Mouse (Mus musculus): ENCODE measurements around the gene Idh1. TPM values are rescaled to one million over a fixed set of nuclear protein-coding genes. Genes with fewer than 3 reads are reported as not detected.
A peak's percentile ranks its signal among the peaks of the same experiment; 100 is the strongest.

Gene Idh1
- polyA plus RNA-seq, 1 experiment from 2014 or later: 329 TPM

DNA sequence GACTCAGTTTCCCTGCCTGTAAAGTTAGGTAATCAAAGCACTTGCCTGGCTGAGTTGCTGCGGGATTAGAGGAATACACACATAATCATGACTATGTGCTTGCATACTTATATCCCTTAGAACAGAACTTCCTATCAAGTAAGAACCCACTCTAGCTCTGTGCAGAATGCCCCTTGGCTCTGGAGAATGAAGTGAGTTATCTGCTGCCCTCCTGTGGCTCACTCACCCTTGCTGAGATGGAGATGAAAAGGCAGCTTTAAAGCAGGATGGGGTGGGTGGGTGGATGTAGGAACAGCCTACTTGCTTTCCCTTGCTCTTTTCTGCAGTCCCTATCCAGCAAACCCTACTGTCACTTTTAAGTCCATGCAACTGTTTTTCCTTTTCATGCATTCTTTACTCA, 24.1 kb downstream of the Idh1 start:
- H3K9ac ChIP-seq (replicated peaks; ENCODE audit: low read length): no peak overlapping the region
- WGBS: 91% methylated on average over 1 of the region's 1 CpGs
- H3K27me3 ChIP-seq (ENCODE audit: insufficient read depth, low read length): no peaks in the 10 kb centered on the region
- no peak overlapping the region for H3K27ac ChIP-seq (ENCODE audit: low read length)
- H3K4me3 ChIP-seq (ENCODE audit: low read length): no peak overlapping the region
- H3K9me3 ChIP-seq (ENCODE audit: low read length): no peaks in the 10 kb centered on the region
- H3K4me1 ChIP-seq (ENCODE audit: insufficient read depth, low read length): no peaks in the 10 kb centered on the region
- no peak for ATAC-seq (ENCODE audit: low FRiP score, low TSS enrichment)
- peaks cover 69% of the 10 kb centered on the region for H3K36me3 ChIP-seq (ENCODE audit: insufficient read depth, low read length)
- H3K4me2 ChIP-seq (replicated peaks; ENCODE audit: low read depth, low read length): no peak overlapping the region

DNA sequence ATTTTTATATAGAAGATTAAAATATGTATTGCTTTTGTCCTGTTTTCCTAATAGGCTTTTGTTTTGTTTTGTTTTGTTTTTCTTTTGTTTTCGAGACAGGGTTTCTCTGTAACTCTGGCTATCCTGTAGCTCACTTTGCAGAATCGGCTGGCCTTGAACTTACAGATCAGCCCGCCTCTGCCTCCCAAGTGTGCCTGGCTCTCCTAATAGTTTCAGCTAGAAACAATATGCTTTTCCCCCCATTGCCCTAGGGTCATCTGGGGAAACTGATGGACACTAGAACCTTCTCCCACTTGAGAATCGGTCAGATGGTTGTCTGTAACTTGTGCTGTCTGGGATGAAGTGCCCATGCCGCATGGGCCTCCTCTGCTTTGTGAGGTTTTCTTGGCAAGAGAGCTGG, 30.2 kb downstream of the Idh1 start:
- ATAC-seq (ENCODE audit: low FRiP score, low TSS enrichment): no peak
- Histone ChIP-seq H3K4me2 (replicated peaks; ENCODE audit: low read depth, low read length) (no peak overlapping the region), H3K9ac (replicated peaks; ENCODE audit: low read length) (no peak overlapping the region), H3K9me3 (ENCODE audit: low read length) (no peaks in the 10 kb centered on the region), H3K27ac (ENCODE audit: low read length) (no peak overlapping the region), H3K27me3 (ENCODE audit: insufficient read depth, low read length) (no peaks in the 10 kb centered on the region), H3K4me3 (ENCODE audit: low read length) (no peak overlapping the region), H3K4me1 (ENCODE audit: insufficient read depth, low read length) (no peaks in the 10 kb centered on the region), H3K36me3 (ENCODE audit: insufficient read depth, low read length) (peaks cover 26% of the 10 kb centered on the region)
- 95% methylated on average over 5 of the region's 5 CpGs for WGBS

GRCm38 (mm10) chr1:65154814-65155213, 31.5 kb downstream of the Idh1 start:
- no peaks in the 10 kb centered on the region for H3K27me3 ChIP-seq (ENCODE audit: insufficient read depth, low read length)
- no peak overlapping the region for H3K4me2 ChIP-seq (replicated peaks; ENCODE audit: low read depth, low read length)
- H3K27ac ChIP-seq (ENCODE audit: low read length): peak overlapping the region; percentile 79
- no peak overlapping the region for H3K9ac ChIP-seq (replicated peaks; ENCODE audit: low read length)
- peak; percentile 93 for ATAC-seq (ENCODE audit: low FRiP score, low TSS enrichment)
- H3K36me3 ChIP-seq (ENCODE audit: insufficient read depth, low read length): peaks cover 15% of the 10 kb centered on the region
- no peak overlapping the region for H3K4me3 ChIP-seq (ENCODE audit: low read length)
- no peaks in the 10 kb centered on the region for H3K9me3 ChIP-seq (ENCODE audit: low read length)
- no peaks in the 10 kb centered on the region for H3K4me1 ChIP-seq (ENCODE audit: insufficient read depth, low read length)

DNA sequence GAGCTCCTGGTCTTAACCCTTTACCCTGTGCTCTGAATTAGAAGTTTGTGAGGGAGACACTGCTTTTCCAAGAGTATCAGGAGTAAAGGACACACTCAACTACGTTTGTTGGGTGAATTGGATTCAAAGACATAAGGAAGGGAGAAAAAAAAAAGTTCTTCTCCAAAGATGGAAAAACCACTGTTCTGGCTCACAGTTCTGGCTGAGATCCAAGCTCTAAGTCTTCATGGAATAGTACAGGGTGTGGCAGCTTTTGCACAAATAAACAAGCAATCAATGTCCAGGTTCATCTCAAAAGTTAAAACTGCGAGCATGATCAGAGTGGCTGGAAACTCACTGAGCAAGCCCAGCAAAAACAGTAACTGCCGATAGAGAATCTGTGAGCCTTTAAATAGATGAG, 38.3 kb downstream of the Idh1 start:
- no peak for ATAC-seq (ENCODE audit: low FRiP score, low TSS enrichment)
- Histone ChIP-seq H3K27ac (ENCODE audit: low read length) (no peak overlapping the region), H3K27me3 (ENCODE audit: insufficient read depth, low read length) (no peaks in the 10 kb centered on the region), H3K4me3 (ENCODE audit: low read length) (no peak overlapping the region), H3K4me1 (ENCODE audit: insufficient read depth, low read length) (no peaks in the 10 kb centered on the region), H3K9me3 (ENCODE audit: low read length) (no peaks in the 10 kb centered on the region), H3K4me2 (replicated peaks; ENCODE audit: low read depth, low read length) (no peak overlapping the region), H3K9ac (replicated peaks; ENCODE audit: low read length) (no peak overlapping the region), H3K36me3 (ENCODE audit: insufficient read depth, low read length) (no peaks in the 10 kb centered on the region)
- WGBS: 67% methylated on average over 3 of the region's 3 CpGs

DNA sequence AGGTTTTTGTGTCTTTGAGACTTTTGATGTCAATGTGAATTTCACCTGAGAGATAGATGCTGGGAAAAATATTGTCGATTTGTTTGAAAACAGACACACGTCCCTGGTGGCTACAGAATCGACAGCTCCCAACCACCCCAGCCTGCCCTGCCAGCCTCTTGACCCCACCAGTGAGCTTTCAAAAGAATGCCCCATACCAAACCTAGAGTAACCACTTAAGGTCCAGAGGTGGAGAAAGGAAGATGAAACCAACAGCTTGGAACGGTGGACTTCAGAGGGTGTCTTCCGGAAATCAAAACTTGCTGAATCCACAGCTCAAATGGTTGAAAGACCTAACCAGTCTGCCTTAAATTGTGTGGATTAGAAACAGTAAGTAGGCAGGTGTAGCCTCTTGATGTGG, 39.0 kb downstream of the Idh1 start:
- H3K4me1 ChIP-seq (ENCODE audit: insufficient read depth, low read length): no peaks in the 10 kb centered on the region
- H3K4me3 ChIP-seq (ENCODE audit: low read length): no peak overlapping the region
- H3K9me3 ChIP-seq (ENCODE audit: low read length): peaks cover under 1% of the 10 kb centered on the region
- no peaks in the 10 kb centered on the region for H3K36me3 ChIP-seq (ENCODE audit: insufficient read depth, low read length)
- no peak overlapping the region for H3K9ac ChIP-seq (replicated peaks; ENCODE audit: low read length)
- no peak for ATAC-seq (ENCODE audit: low FRiP score, low TSS enrichment)
- no peak overlapping the region for H3K27ac ChIP-seq (ENCODE audit: low read length)
- no peak overlapping the region for H3K4me2 ChIP-seq (replicated peaks; ENCODE audit: low read depth, low read length)
- 91% methylated on average over 5 of the region's 5 CpGs for WGBS
- no peaks in the 10 kb centered on the region for H3K27me3 ChIP-seq (ENCODE audit: insufficient read depth, low read length)

DNA sequence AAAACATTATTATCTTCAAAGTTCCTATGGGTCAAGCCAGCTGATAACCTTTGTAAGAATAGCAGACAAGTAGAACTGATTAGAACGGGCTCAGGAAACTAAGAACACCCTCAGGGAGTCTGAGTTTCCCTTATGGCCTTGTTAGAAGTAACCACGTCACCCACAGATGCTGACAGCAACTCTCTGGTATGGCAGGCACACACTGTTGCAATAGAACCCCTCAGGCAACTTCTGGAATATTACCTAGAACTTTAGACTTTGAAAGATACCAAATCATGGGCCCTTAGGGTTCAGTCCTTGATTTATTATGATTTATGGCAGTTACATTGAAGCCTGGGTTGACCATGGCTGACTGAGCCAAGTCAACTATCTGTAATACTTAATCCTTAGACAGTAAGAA, 39.7 kb downstream of the Idh1 start:
- no peak overlapping the region for H3K4me2 ChIP-seq (replicated peaks; ENCODE audit: low read depth, low read length)
- 57% methylated on average over 2 of the region's 2 CpGs for WGBS
- H3K4me3 ChIP-seq (ENCODE audit: low read length): no peak overlapping the region
- no peak overlapping the region for H3K27ac ChIP-seq (ENCODE audit: low read length)
- H3K4me1 ChIP-seq (ENCODE audit: insufficient read depth, low read length): no peaks in the 10 kb centered on the region
- peaks cover 5% of the 10 kb centered on the region for H3K9me3 ChIP-seq (ENCODE audit: low read length)
- H3K27me3 ChIP-seq (ENCODE audit: insufficient read depth, low read length): no peaks in the 10 kb centered on the region
- no peak overlapping the region for H3K9ac ChIP-seq (replicated peaks; ENCODE audit: low read length)
- ATAC-seq (ENCODE audit: low FRiP score, low TSS enrichment): no peak
- no peaks in the 10 kb centered on the region for H3K36me3 ChIP-seq (ENCODE audit: insufficient read depth, low read length)

DNA sequence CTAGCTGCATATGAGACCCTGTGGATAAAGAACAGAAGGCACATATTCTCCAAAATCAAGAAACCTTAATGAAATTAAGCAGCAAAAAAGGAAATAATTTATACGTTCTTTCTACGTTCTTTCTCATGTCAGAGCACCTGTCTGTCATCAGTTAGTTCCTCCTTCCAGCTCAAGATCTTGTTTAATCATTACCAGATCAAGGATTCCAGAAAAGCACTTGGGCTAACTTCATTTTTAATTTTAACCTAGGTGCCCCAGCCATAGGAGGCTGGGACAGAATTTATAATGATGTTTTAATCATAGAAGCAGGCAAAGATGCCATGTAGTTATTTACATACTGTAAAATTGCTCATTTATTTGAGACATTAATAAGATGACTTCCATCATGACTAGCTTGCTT, 41.5 kb downstream of the Idh1 start:
- Histone ChIP-seq H3K27ac (ENCODE audit: low read length) (no peak overlapping the region), H3K9ac (replicated peaks; ENCODE audit: low read length) (no peak overlapping the region), H3K4me1 (ENCODE audit: insufficient read depth, low read length) (no peaks in the 10 kb centered on the region), H3K36me3 (ENCODE audit: insufficient read depth, low read length) (no peaks in the 10 kb centered on the region), H3K9me3 (ENCODE audit: low read length) (peaks cover 5% of the 10 kb centered on the region), H3K4me2 (replicated peaks; ENCODE audit: low read depth, low read length) (no peak overlapping the region), H3K4me3 (ENCODE audit: low read length) (no peak overlapping the region), H3K27me3 (ENCODE audit: insufficient read depth, low read length) (no peaks in the 10 kb centered on the region)
- no peak for ATAC-seq (ENCODE audit: low FRiP score, low TSS enrichment)
- 67% methylated on average over 2 of the region's 2 CpGs for WGBS

DNA sequence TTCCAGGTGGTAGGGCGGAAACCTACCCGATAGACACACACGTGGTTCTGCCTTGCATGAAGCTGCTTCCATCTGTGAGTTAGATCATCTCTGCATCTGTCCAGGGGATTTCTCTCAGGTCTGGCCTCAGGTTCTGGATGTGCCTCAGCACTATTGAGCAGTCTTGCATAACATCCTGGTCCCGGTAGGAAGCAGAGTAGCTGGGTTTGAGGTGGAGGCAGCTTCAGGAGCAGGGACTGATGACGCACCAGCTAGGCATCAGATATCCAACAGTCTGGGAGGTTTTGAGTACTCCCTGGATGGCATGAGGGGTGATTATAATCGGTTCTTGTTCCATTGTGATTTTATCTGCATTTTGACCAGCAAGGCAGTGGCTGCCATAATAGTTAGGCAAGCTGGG, 48.7 kb downstream of the Idh1 start:
- no peak for ATAC-seq (ENCODE audit: low FRiP score, low TSS enrichment)
- no peak overlapping the region for H3K9ac ChIP-seq (replicated peaks; ENCODE audit: low read length)
- H3K36me3 ChIP-seq (ENCODE audit: insufficient read depth, low read length): no peaks in the 10 kb centered on the region
- no peak overlapping the region for H3K4me3 ChIP-seq (ENCODE audit: low read length)
- H3K27ac ChIP-seq (ENCODE audit: low read length): no peak overlapping the region
- H3K9me3 ChIP-seq (ENCODE audit: low read length): peaks cover 5% of the 10 kb centered on the region
- WGBS: 65% methylated on average over 6 of the region's 6 CpGs
- H3K4me2 ChIP-seq (replicated peaks; ENCODE audit: low read depth, low read length): no peak overlapping the region
- H3K27me3 ChIP-seq (ENCODE audit: insufficient read depth, low read length): no peaks in the 10 kb centered on the region
- no peaks in the 10 kb centered on the region for H3K4me1 ChIP-seq (ENCODE audit: insufficient read depth, low read length)

GRCm38 (mm10) chr1:65132833-65133232, 53.5 kb downstream of the Idh1 start:
- Histone ChIP-seq H3K27me3 (ENCODE audit: insufficient read depth, low read length) (no peaks in the 10 kb centered on the region), H3K36me3 (ENCODE audit: insufficient read depth, low read length) (no peaks in the 10 kb centered on the region), H3K4me1 (ENCODE audit: insufficient read depth, low read length) (peaks cover 3% of the 10 kb centered on the region; the same call in 1 of the 2 replicates), H3K4me2 (replicated peaks; ENCODE audit: low read depth, low read length) (no peak overlapping the region), H3K4me3 (ENCODE audit: low read length) (no peak overlapping the region), H3K9ac (replicated peaks; ENCODE audit: low read length) (no peak overlapping the region), H3K27ac (ENCODE audit: low read length) (no peak overlapping the region), H3K9me3 (ENCODE audit: low read length) (no peaks in the 10 kb centered on the region)
- WGBS: 93% methylated on average over 1 of the region's 1 CpGs
- no peak for ATAC-seq (ENCODE audit: low FRiP score, low TSS enrichment)

- H3K27ac ChIP-seq (ENCODE audit: low read length): no peak overlapping the region
- 93% methylated on average over 1 of the region's 1 CpGs for WGBS
- H3K4me1 ChIP-seq (ENCODE audit: insufficient read depth, low read length): peaks cover 3% of the 10 kb centered on the region; the same call in 1 of the 2 replicates
- H3K4me2 ChIP-seq (replicated peaks; ENCODE audit: low read depth, low read length): no peak overlapping the region
- H3K9me3 ChIP-seq (ENCODE audit: low read length): no peaks in the 10 kb centered on the region
- H3K9ac ChIP-seq (replicated peaks; ENCODE audit: low read length): no peak overlapping the region
- no peaks in the 10 kb centered on the region for H3K36me3 ChIP-seq (ENCODE audit: insufficient read depth, low read length)
- H3K4me3 ChIP-seq (ENCODE audit: low read length): no peak overlapping the region
- no peaks in the 10 kb centered on the region for H3K27me3 ChIP-seq (ENCODE audit: insufficient read depth, low read length)
- no peak for ATAC-seq (ENCODE audit: low FRiP score, low TSS enrichment)
Measured at GRCm38 (mm10) chr1:65131671-65132070, 54.6 kb downstream of the Idh1 start.

DNA sequence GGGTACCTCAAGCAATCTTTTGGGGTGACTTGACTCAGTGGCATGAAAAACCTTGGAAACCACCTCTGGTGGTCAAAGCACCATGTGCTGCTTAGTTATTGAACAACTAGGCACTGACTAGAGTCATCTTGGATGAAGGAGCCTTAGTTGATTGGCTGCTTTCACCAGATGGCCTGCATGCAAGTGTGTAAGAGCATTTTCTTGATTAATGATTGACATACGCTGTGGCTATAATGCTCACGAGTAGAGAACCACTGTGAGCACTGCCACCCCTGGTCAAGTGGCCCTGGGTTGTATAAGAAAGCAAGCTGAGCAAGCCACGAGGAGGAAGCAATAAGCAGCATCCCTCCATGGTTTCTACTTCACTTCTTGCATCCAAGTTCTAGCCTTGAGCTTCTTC, 56.1 kb downstream of the Idh1 start:
- peaks cover 3% of the 10 kb centered on the region; the same call in 1 of the 2 replicates for H3K4me1 ChIP-seq (ENCODE audit: insufficient read depth, low read length)
- 72% methylated on average over 3 of the region's 3 CpGs for WGBS
- no peak overlapping the region for H3K4me2 ChIP-seq (replicated peaks; ENCODE audit: low read depth, low read length)
- peak; percentile 79; the same call in 1 of the 2 replicates for ATAC-seq (ENCODE audit: low FRiP score, low TSS enrichment)
- no peaks in the 10 kb centered on the region for H3K27me3 ChIP-seq (ENCODE audit: insufficient read depth, low read length)
- H3K27ac ChIP-seq (ENCODE audit: low read length): peak overlapping the region; percentile 26; the same call in 1 of the 2 replicates
- H3K9me3 ChIP-seq (ENCODE audit: low read length): no peaks in the 10 kb centered on the region
- H3K36me3 ChIP-seq (ENCODE audit: insufficient read depth, low read length): no peaks in the 10 kb centered on the region
- H3K4me3 ChIP-seq (ENCODE audit: low read length): no peak overlapping the region
- no peak overlapping the region for H3K9ac ChIP-seq (replicated peaks; ENCODE audit: low read length)
